Mouse (Mus musculus) heart, adult 2 months (tissue): ENCODE results near the gene Olfr69. TPM values are rescaled to one million over a fixed set of nuclear protein-coding genes. Genes with fewer than 3 reads are reported as not detected.
"Not testable (repeated sequence)": the region's sequence is repeated elsewhere in the genome, so short reads cannot be mapped to it uniquely, and the experiment has no call there.

Experiments
- DNase-seq, 2 experiments: peaks; one replicate each; pipeline ENCODE4 v3.0.0; 2021
- H3K27ac ChIP-seq: fragments of 200-600 bp; 2 replicates; pipeline ENCODE4 v1.8.1; 2022
- H3K27me3 ChIP-seq: fragments of 200-500 bp; 2 replicates; pipeline ENCODE4 v1.6.1; 2012; ENCODE audit warnings: mild to moderate bottlenecking, low read length, inconsistent platforms, mixed read lengths; ENCODE audit not compliant: control insufficient read depth, insufficient read depth
- H3K36me3 ChIP-seq: fragments of 200-500 bp; 2 replicates; pipeline ENCODE4 v1.6.1; 2012; ENCODE audit warnings: low read length, inconsistent platforms; ENCODE audit not compliant: control insufficient read depth, insufficient read depth
- H3K4me1 ChIP-seq: fragments of 200-500 bp; 2 replicates; pipeline ENCODE4 v1.6.1; 2011; ENCODE audit warnings: low read length; ENCODE audit not compliant: control insufficient read depth, insufficient read depth
- H3K4me3 ChIP-seq: fragments of 200-600 bp; 2 replicates; pipeline ENCODE4 v1.8.1; 2022
- H3K79me2 ChIP-seq: fragments of 200-500 bp; replicated peaks from 2 replicates; pipeline ENCODE4 v1.6.1; 2012; ENCODE audit warnings: mild to moderate bottlenecking, inconsistent platforms, low read length, moderate library complexity, mixed read lengths; ENCODE audit not compliant: control insufficient read depth, insufficient read depth
- H3K9ac ChIP-seq: fragments of 200-500 bp; 2 replicates; pipeline ENCODE4 v1.6.1; 2012; ENCODE audit warnings: low read depth, mild to moderate bottlenecking, control low read depth, inconsistent platforms, low read length, mixed read lengths
- CTCF ChIP-seq: fragments of 200-600 bp; IDR thresholded peaks from 2 replicates; pipeline ENCODE4 v1.8.1; 2022; ENCODE audit warnings: antibody characterized with exemption, mild to moderate bottlenecking, moderate library complexity
- EP300 ChIP-seq: fragments of 200-500 bp; IDR thresholded peaks from 2 replicates; pipeline ENCODE4 v1.6.1; 2011; ENCODE audit warnings: low read depth, low read length, control low read depth; ENCODE audit not compliant: insufficient read depth
- POLR2A ChIP-seq: fragments of 200-500 bp; IDR thresholded peaks from 2 replicates; pipeline ENCODE4 v1.6.1; 2011; ENCODE audit warnings: mild to moderate bottlenecking, low read depth, low read length, control low read depth; ENCODE audit not compliant: insufficient read depth
- WGBS: fragments of 180-500 bp; shearing (Covaris S2); methylation state at CpG from one replicate; pipeline ENCODE4 v1.1.7; 2018; 5-methylcytosine and 5-hydroxymethylcytosine counted together
- intact Hi-C: fragments of 180-260 bp; cut with DNase I; formaldehyde crosslinking; loops from one replicate; pipeline ENCODE4 v1.15.1; 2025
- polyA plus RNA-seq: library from polyadenylated mRNA; depleted of rRNA; stranded (reverse); fragments of >200 nt; gene quantifications from 2 replicates; pipeline ENCODE4 v1.2.3, GENCODE M21; 2012
- total RNA-seq, 2 experiments: library from RNA; stranded (reverse); gene quantifications; 2 replicates each; pipeline ENCODE4 v1.2.3; 2021

Gene Olfr69
- total and polyA plus RNA-seq, 3 experiments: not detected

- TF ChIP-seq CTCF: no peak
- TF ChIP-seq POLR2A: no peak
- TF ChIP-seq EP300: no peak
- Histone ChIP-seq H3K27ac (no peak overlapping the region), H3K79me2 (no peaks in the 10 kb centered on the region), H3K4me1 (no peaks in the 10 kb centered on the region), H3K4me3 (no peak overlapping the region), H3K36me3 (no peaks in the 10 kb centered on the region), H3K27me3 (no peaks in the 10 kb centered on the region), H3K9ac (no peak overlapping the region)
- intact Hi-C loops: no loop called here
- no peak for DNase-seq
- 63% methylated on average over 3 of the region's 3 CpGs for WGBS
Observed at GRCm38 (mm10) chr7:103810746-103811145, 39.4 kb upstream of the Olfr69 start.

- intact Hi-C loops: no loop called here
Observed at GRCm38 (mm10) chr7:103810296-103810695, 38.9 kb upstream of the Olfr69 start.

DNA sequence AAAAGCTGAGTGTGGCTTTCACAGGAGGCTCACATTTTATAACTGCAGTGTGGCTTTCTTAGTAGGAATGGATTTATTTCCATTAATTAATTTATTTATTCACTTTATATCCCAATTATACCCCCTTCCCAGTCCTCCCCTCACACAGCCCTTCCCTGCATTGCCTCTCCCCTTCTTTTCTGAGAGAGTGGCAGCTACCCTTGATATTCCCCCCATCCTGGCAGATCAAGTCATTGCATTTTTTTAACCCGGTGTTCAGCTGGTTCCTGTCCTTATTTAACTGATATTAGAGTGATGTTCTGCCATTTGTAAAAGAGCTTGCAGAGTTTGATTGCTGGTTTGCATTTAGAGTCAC is 38.4 kb upstream of the Olfr69 start:
- no peaks in the 10 kb centered on the region for H3K79me2 ChIP-seq
- H3K27ac ChIP-seq: no peak overlapping the region
- WGBS: 32% methylated on average over 1 of the region's 1 CpGs
- no peak overlapping the region for H3K4me3 ChIP-seq
- no peak overlapping the region for H3K9ac ChIP-seq
- TF ChIP-seq EP300 (no peak), CTCF (no peak), POLR2A (no peak)
- H3K36me3 ChIP-seq: no peaks in the 10 kb centered on the region
- H3K4me1 ChIP-seq: no peaks in the 10 kb centered on the region
- intact Hi-C loops: loop anchor here (10.0 kb wide), 1 partner anchor 1305 kb away; no protein-coding TSS in a partner anchor
- H3K27me3 ChIP-seq: no peaks in the 10 kb centered on the region
- DNase-seq: no peak

More at GRCm38 (mm10) chr7:103810296-103810695, 38.9 kb upstream of the Olfr69 start:
- Histone ChIP-seq H3K27ac (no peak overlapping the region), H3K27me3 (no peaks in the 10 kb centered on the region), H3K4me1 (no peaks in the 10 kb centered on the region), H3K79me2 (no peaks in the 10 kb centered on the region), H3K4me3 (no peak overlapping the region), H3K36me3 (no peaks in the 10 kb centered on the region), H3K9ac (no peak overlapping the region)
- 83% methylated on average over 1 of the region's 1 CpGs for WGBS
- no peak for DNase-seq
- TF ChIP-seq POLR2A (no peak), CTCF (no peak)

DNA sequence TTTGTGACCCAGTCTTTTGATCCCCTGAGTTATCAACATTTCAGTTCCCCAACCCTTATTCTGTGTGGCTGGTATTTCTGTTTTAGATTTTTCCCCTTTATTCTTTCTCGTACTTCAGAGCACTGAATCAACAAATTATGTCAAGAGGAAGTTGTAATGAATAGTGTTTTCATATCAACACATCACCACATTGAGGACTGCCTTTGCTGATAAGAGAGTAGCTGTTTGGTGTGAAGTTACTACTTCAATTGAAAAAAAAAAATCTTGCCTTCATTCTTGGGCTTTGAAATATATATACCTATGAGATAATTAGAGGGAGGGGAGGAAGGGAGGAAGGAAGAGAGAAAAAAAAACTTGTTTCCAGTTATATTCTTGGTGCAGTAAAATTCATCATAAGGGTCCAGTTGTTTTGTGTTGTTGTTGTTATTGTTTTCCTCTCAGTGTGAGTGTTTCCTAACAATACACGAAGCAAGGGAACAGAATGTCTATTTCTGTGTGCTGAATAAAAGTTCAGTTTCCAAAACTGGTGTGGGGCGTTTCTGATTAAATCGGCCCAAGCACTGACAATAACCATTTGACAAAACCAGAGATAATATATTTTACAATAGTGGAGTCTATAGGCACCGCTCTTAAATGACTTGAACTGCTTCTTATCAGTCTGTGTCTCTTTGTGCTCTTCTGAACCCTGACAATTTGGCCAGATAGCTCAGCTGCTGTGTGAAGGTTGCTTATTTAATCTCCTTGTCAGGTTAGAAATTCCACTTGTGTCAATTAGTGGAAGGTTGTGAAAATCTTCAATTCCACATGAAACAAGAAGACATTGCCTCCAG is 37.8 kb upstream of the Olfr69 start:
- TF ChIP-seq CTCF (no peak), EP300 (no peak), POLR2A (no peak)
- Histone ChIP-seq H3K27ac (no peak overlapping the region), H3K27me3 (no peaks in the 10 kb centered on the region), H3K4me1 (no peaks in the 10 kb centered on the region), H3K36me3 (no peaks in the 10 kb centered on the region), H3K79me2 (no peaks in the 10 kb centered on the region), H3K9ac (no peak overlapping the region), H3K4me3 (no peak overlapping the region)
- 19% methylated on average over 5 of the region's 5 CpGs for WGBS
- DNase-seq: no peak
- intact Hi-C loops: loop anchor here (10.0 kb wide), 1 partner anchor 1304 kb away; no protein-coding TSS in a partner anchor

DNA sequence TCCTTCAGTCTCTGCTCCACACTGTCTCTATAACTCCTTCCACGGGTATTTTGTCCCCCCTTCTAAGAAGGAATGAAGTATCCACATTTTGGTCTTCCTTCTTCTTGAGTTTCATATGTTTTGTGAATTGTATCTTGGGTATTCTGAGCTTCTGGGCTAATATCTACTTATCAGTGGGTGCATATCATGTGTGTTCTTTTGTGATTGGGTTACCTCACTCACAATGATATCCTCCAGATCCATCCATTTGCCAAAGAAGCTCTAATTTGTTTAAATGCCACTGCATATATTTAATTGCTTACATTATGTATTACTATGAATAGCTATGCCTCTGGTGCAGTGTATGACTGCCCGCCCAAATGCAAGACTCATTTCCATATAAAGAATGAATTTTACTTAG is 36.7 kb upstream of the Olfr69 start:
- not testable (repeated sequence) for H3K27me3 ChIP-seq, H3K9ac ChIP-seq, H3K4me1 ChIP-seq, H3K4me3 ChIP-seq, H3K27ac ChIP-seq, H3K79me2 ChIP-seq, H3K36me3 ChIP-seq, DNase-seq
- intact Hi-C loops: loop anchor here (10.0 kb wide), 1 partner anchor 1303 kb away; no protein-coding TSS in a partner anchor
- 70% methylated on average over 2 of the region's 2 CpGs for WGBS

- H3K79me2 ChIP-seq: no peaks in the 10 kb centered on the region
- no peak overlapping the region for H3K27ac ChIP-seq
- H3K27me3 ChIP-seq: no peaks in the 10 kb centered on the region
- H3K9ac ChIP-seq: no peak overlapping the region
- no peaks in the 10 kb centered on the region for H3K36me3 ChIP-seq
- no peak overlapping the region for H3K4me3 ChIP-seq
- no peak for DNase-seq
- WGBS: 55% methylated on average over 1 of the region's 1 CpGs
- intact Hi-C loops: loop anchor here (10.0 kb wide), 1 partner anchor 1302 kb away; no protein-coding TSS in a partner anchor
- H3K4me1 ChIP-seq: no peaks in the 10 kb centered on the region
- TF ChIP-seq CTCF (peak; percentile 74), POLR2A (no peak), EP300 (no peak)
Observed at GRCm38 (mm10) chr7:103806856-103807255, 35.5 kb upstream of the Olfr69 start.
